Mouse (Mus musculus): Measurements from ENCODE around the gene Rpl13.

DNA sequence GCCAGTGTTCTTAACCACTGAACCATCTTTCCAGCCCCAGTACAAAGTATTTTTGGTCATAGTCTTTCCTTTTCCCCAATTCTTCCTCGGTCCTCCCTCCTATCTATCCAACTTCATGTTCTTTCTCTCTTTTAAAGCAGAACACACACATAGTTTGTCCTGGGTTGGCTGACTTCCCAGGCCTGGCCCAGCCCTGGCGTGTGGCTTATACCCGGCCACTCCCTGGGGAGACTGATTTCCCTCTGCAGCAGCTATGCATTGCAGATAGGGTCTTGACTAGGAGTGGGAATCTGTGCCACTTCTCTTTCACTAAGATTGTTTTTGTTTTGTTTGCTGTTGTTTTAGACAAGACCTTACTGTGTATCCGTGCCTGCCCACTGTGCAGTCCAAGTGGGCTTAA, 31.0 kb upstream of the Rpl13 start:
- no peak for TF ChIP-seq EP300 (IDR thresholded peaks at IDR 0.05; ENCODE audit: low read depth)
- TF ChIP-seq CTCF (IDR thresholded peaks at IDR 0.05; ENCODE audit: low read depth): no peak

Data from liver, postnatal 0 days (tissue).